Mouse (Mus musculus): Measurements from ENCODE around the gene Bglap2. TPM values are rescaled to one million over a fixed set of nuclear protein-coding genes. Genes with fewer than 3 reads are reported as not detected.
A peak's percentile ranks its signal among the peaks of the same experiment; 100 is the strongest.
"Not testable (repeated sequence)": the region's sequence is repeated elsewhere in the genome, so short reads cannot be mapped to it uniquely, and the experiment has no call there.

The Bglap2 gene
- total RNA-seq, 2 experiments from 2014 or later, result not detected

DNA sequence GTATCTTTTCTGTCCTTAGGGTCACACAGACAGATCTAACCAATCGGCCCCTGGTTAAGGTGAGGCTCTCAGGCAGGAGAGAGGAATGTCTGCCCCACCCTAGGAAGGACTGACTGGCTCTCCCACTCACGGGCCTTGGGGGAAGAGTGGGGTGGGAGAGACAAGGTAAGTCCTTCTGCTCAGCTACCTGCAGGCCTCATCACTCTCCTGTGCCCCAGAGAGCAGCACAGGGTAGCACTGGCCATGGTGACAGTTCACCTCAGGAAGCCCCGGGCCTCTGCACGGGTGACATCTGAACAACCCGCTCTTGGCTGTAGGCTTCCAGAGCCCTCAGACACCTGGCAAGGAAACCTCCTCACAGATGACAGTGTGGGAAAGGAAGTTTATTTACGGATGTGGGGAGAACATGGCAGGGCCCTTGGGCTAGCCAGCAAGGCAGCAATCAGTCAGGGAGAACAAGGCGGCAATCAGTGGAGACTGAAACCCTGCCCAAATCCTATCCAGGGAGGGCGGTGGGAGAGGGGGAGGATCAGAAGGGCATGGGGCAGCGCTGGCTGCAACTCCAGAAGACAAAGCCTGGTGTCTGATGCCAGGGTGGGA is 15.4 kb upstream of the Bglap2 start:
- DNase-seq (ENCODE audit: low spot score in 2 of 2), result no peak

DNA sequence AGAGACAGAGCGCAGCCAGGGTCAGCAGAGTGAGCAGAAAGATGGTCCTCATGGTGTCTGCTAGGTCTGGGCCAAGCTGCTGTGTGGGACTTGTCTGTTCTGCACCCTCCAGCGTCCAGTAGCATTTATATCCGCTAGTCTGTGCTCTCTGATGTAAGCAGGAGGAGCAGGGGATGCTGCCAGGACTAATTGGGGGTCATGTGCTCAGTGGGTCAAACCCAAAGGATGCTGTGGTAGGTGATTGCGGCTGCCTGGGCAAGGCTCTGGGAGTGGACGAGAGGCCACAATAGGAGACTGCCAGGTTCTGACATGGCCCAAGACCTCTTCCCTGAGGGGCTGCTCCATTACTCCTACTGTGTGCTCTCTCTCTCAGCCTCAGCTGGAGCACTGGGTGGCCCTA is 5.9 kb upstream of the Bglap2 start, which contains the start of gene Bglap:
Gene Bglap, minus strand, starts transcription at position 101 of the 400 bp plus-strand sequence.
- DNase-seq (ENCODE audit: low spot score in 2 of 2), result no peak

DNA sequence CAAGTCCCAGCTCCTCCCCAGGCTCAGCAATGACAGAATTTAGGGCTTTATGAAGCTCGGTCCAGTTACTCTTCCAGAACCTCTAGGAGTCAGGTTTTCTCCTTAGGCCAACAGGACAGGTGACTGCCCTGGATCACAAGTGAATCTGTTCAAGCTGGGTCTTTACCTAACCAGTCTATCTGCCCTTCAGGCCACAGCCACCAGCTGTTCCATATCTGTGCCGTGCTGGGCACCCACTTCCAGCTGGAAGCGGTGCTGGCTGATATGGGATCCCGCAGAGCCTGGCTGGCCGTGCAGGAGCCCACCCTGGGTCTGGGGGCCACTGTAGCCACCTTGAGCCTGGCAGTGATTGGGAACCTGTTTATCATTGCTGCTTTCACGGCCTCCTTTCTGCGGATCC is 3.9 kb upstream of the Bglap2 start:
- not testable (repeated sequence) for DNase-seq (ENCODE audit: low spot score in 2 of 2)

DNA sequence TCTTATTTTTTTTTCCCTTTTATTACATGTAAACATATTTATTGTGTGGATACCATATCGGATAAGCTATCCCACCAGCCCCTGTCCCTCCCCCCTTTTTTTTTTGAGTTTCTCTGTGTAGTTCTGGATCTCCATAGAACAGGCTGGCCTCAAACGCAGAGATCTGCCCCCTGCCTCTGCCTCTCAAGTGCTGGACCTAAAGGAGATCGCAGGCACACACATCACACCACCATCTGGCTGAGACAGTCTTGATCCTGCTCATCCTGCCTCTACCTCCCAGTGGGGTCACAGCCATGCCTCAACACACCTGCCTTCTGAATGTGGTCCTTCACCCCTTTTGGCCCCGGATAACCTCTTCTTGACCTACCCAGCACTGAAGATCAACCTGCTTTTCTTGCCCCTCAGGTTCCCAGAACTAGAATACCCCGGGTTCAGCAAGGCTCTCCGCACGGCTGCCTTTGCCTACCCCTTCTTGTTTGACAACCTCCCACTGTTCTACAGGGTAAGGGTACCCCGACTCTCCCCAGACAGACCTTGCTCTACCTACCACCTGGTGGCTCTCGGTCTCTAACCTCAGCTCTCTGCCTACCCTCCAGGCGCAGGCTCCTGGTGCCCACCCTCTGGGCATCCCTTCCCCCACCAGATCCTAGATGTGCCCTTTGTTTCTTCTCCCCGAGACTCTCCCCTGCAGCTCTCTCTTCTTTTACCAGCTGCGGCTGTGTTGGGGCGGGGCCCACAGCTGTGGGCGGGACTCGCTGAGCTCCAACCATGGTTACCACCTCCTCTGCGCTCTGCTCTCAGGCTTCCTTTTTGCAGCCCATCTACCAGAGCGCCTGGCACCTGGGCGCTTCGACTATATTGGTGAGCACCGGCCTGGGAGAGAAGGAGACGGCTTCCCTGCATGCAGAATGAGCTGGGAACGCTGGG is 3.2 kb upstream of the Bglap2 start:
- not testable (repeated sequence) for DNase-seq (ENCODE audit: low spot score in 2 of 2)

DNA sequence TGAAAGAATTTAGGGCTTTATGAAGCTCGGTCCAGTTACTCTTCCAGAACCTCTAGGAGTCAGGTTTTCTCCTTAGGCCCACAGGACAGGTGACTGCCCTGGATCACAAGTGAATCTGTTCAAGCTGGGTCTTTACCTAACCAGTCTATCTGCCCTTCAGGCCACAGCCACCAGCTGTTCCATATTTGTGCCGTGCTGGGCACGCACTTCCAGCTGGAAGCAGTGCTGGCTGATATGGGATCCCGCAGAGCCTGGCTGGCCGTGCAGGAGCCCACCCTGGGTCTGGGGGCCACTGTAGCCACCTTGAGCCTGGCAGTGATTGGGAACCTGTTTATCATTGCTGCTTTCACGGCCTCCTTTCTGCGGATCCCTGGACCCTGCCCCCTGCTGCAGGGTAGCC is 1.9 kb downstream of the Bglap2 start:
- not testable (repeated sequence) for DNase-seq (ENCODE audit: low spot score in 2 of 2)

DNA sequence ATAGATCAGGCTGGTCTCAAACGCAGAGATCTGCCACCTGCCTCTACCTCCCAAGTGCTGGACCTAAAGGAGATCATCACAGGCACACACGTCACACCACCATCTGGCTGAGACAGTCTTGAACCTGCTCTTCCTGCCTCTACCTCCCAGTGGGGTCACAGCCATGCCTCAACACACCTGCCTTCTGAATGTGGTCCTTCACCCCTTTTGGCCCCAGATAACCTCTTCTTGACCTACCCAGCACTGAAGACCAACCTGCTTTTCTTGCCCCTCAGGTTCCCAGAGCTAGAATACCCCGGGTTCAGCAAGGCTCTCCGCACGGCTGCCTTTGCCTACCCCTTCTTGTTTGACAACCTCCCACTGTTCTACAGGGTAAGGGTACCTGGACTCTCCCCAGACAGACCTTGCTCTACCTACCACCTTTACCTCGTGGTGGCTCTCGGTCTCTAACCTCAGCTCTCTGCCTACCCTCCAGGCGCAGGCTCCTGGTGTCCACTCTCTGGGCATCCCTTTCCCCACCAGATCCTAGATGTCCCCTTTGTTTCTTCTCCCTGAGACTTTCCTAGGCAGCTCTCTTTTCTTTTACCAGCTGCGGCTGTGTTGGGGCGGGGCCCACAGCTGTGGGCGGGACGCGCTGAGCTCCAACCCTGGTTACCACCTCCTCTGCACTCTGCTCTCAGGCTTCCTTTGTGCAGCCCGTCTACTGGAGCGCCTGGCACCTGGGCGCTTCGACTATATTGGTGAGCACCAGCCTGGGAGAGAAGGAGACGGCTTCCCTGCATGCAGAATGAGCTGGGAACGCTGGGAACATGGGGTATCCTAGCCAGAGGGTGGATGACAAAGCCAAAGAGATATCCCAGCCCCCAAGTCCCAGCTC is 2.5 kb downstream of the Bglap2 start:
- not testable (repeated sequence) for DNase-seq (ENCODE audit: low spot score in 2 of 2)

DNA sequence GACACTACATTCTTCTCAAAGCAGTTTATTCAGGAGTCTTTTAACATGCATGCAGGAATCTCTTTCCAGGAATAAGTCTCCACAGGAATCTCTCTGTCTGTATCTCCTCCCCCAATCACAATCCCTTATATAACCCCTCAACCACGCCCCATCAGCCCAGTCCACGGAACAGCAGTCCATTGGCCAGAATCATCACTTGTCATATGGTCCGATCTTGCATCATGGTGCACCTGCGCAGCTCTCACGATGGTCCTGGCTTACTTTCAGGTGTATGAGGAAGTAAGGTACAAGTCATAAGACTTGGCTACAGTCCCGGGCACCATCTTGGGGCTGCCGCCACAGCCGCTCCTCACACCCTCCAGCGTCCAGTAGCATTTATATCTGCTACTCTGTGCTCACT is 5.9 kb downstream of the Bglap2 start, which contains the start of gene Bglap3:
Gene Bglap3, minus strand, starts transcription at position 101 of the 400 bp plus-strand sequence.
- DNase-seq (ENCODE audit: low spot score in 2 of 2), result not testable (repeated sequence)

DNA sequence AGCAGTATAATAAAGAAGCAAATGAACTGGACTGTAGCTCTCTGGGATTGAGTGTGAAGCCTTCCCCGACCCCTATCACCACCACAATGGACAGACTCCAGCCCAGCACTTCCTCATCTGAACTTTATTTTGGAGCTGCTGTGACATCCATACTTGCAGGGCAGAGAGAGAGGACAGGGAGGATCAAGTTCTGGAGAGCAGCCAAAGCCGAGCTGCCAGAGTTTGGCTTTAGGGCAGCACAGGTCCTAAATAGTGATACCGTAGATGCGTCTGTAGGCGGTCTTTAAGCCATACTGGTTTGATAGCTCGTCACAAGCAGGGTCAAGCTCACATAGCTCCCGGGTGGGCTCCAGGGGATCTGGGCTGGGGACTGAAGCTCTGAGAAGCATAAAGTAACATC is 10.0 kb downstream of the Bglap2 start:
- DNase-seq (ENCODE audit: low spot score in 2 of 2), result not testable (repeated sequence)

DNA sequence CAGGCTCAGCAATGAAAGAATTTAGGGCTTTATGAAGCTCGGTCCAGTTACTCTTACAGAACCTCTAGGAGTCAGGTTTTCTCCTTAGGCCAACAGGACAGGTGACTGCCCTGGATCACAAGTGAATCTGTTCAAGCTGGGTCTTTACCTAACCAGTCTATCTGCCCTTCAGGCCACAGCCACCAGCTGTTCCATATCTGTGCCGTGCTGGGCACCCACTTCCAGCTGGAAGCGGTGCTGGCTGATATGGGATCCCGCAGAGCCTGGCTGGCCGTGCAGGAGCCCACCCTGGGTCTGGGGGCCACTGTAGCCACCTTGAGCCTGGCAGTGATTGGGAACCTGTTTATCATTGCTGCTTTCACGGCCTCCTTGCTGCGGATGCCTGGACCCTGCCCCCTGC is 11.0 kb downstream of the Bglap2 start:
- DNase-seq (ENCODE audit: low spot score in 2 of 2), result not testable (repeated sequence)

DNA sequence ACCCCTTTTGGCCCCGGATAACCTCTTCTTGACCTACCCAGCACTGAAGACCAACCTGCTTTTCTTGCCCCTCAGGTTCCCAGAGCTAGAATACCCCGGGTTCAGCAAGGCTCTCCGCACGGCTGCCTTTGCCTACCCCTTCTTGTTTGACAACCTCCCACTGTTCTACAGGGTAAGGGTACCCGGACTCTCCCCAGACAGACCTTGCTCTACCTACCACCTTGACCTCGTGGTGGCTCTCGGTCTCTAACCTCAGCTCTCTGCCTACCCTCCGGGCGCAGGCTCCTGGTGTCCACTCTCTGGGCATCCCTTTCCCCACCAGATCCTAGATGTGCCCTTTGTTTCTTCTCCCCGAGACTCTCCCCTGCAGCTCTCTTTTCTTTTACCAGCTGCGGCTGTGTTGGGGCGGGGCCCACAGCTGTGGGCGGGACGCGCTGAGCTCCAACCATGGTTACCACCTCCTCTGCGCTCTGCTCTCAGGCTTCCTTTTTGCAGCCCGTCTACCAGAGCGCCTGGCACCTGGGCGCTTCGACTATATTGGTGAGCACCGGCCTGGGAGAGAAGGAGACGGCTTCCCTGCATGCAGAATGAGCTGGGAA is 11.6 kb downstream of the Bglap2 start:
- peak in 1 of 2 experiments; percentile 73 for DNase-seq (ENCODE audit: low spot score in 2 of 2)

DNA sequence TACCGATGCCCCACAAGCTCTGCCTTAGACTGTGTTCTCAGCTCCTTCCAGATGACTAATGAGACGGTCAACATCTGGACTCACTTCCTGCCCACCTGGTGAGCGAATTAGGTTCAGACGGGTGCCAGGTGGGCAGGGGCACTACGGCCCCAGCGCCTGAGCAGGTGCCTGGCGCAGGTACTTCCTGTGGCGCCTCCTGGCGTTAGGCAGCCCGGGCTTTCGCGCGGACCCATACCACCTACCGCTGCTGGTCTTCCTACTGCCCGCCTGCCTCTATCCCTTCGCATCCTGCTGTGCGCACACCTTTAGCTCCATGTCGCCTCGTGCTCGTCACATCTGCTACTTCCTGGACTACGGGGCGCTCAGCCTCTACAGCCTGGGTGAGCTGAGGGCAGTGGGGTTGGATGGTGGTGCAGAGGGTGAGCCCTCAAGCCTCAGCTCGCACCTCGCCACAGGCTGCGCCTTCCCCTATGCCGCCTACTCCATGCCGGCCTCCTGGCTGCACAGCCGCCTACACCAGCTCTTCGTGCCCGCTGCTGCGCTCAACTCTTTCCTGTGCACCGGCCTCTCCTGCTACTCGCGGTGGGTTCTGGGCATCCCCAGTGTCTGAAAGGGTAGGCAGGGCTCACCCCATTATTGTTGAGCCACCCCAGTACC is 12.7 kb downstream of the Bglap2 start:
- peak in 1 of 2 experiments; percentile 39 for DNase-seq (ENCODE audit: low spot score in 2 of 2)

DNA sequence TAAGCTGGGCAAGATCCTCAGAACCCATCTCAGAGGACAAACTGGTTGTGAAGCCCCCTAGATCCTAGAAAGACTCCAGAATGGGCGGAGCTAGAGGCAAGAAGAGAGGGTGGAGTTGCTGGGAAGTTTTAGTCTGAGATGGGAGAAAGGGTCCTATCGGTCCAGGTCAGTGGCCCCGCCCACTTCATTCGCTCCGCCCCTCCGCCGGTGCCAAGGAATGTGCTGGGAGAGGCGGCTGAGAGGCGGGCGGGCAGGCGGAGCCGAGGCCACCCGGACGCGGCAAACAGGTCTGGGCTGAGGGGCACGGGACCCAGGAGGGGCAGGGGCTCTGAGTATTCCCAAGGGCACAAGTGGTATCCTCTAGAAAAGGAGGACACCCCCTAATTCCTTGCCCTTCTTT is 14.2 kb downstream of the Bglap2 start, which contains the start of gene Paqr6:
Gene Paqr6, plus strand, starts transcription at position 248 of the 400 bp plus-strand sequence.
- DNase-seq (ENCODE audit: low spot score in 2 of 2), result peak in 1 of 2 experiments; percentile 44

DNA sequence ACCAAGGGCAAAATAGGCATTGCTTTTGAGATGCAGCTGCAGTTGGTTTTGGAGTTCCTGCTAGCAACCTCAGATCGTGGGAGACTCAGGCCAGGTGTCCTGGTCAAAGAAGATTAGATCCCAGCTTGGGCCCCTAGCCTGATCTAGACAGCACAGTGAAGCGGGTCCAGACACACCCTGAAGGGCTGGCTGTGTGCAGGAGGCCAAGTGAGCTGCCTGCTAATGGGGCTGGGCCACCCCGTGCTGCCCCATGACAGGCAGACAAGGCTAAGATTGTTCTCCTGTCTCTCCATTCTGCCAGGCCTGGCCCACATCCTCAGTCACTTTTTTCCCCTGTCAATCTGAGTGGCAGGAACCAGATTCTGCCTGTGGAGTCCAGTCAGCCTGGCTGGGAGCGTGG is 14.8 kb downstream of the Bglap2 start:
- DNase-seq (ENCODE audit: low spot score in 2 of 2), result peak in 1 of 2 experiments; percentile 61

DNA sequence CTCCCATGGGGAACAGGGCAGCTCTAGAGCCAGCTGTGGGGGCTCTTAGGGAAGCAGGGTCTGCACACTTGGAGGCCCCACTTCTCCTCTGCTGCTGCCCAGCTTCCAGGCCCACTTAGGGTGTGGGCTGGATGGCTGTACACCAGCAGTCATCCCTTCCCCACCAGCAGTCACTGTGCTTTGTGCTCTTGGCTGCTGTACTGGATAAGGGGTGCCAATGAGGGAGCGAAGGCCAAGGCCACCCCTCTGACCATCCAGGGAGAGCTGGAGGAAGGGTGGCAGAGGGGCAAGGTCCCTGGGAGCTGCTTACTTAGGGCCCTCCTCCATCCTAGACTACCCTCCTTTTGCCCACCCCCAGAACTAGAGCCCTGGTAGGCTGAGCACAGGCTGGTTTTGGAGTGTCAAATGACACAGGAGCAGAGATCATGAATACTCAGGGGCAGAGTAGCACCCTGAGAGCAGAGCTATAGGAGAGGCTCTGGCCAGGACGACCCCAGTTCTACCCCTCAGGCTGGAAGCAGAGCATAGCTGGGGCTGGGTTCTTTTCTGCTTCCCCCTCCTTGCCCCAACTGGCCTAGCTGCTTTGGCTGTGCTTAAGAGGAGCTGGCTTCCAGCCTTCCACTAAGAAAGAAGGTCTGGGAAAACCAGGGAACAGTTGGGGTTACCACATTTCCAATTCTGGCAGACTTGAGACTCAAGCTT is 16.7 kb downstream of the Bglap2 start:
- peak in 1 of 2 experiments; percentile 34 for DNase-seq (ENCODE audit: low spot score in 2 of 2)

DNA sequence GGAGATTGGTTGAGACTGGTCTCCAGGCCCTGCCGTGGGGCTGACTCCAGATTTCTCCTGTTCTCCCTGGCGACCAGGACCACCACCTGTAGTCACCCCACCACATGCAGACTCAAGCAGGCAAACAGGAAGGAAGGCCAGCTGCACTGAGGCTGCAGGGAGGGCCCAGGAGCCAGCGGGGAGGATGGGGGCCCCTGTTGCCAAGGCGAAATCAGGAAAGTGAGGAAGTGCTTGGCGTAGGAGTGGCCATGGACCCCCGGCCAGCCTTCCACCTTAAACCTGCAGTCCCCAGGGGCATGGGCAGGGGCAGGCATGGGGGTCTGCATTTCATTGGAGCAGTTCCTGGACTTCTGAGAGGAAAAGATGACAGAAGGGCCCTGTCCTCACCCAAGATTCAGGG is 17.4 kb downstream of the Bglap2 start:
- DNase-seq (ENCODE audit: low spot score in 2 of 2), result no peak

DNA sequence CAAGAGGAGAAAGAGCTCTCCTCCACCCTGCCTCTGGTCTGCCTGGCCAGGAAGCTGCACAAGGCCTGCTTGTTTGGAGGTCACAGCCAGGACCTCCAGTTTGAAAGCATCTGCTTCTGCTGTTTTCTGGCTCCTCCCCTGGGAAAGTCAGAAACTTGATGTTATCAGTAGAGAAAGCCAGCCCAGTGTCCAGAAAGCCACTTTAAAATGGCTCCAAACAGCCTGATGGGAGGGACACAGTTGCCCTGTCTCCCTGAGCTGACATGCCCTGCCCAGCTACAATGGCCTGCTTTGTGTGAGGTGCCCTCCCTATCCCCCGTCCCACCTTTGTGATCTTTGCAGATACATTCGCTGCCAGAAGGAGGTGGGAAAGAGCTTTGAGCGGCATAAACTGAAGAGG is 18.5 kb downstream of the Bglap2 start:
- no peak for DNase-seq (ENCODE audit: low spot score in 2 of 2)

DNA sequence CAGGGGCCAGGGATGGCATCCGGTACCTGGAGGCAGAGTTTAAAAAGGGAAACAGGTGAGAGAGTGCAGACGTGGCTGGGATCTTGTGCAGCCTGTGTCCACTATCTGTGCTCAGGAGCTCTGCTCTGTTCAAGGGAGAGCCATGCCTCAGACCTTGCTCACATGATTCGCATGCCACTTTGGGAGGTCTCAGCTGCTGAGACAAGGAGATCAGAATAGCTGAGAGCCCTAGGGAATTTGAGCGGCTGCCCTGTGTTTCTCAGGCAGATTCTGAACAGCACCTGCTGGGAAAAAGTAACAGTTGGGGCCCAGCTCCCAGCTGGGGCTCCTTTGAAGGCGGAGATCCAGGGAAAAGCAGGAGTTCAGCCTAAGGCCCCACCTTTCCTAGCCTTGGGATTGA is 18.9 kb downstream of the Bglap2 start:
- DNase-seq (ENCODE audit: low spot score in 2 of 2), result no peak

DNA sequence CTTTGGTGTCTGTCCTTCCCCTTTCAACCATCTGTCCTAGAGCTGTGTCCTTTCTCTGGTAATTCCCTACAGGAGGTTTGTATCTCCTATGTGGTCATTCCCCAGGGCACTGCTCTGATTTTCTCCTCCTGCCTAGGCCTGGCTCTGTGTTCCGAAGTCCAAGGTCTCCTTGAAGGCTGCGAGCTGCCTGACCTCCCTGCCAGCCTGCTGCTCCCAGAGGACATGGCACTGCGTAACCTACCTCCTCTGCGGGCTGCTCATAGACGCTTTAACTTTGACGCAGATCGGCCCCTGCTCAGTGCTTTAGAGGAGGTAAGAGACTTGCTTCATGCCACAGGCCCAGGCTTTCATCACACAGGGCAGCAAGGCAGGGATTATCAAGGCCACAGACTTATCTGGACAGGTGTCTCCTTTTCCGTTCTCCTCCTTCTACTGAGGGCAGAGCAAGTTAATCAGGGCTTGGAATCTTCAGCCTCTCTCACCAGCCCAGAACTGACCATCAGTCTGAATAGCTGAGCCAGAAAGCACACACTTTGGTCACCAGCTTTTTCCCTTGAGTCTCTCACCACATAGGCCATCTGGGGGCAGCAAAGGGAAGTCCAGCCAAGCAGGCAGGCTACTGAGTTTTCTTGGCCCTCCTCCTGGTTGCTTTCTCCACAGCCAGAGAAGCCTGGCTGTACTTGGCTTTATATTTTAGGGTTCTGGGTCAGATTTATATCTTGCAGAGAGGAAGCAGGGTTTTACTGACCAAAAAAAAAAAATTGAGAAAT is 23.9 kb downstream of the Bglap2 start:
- DNase-seq (ENCODE audit: low spot score in 2 of 2), result no peak

DNA sequence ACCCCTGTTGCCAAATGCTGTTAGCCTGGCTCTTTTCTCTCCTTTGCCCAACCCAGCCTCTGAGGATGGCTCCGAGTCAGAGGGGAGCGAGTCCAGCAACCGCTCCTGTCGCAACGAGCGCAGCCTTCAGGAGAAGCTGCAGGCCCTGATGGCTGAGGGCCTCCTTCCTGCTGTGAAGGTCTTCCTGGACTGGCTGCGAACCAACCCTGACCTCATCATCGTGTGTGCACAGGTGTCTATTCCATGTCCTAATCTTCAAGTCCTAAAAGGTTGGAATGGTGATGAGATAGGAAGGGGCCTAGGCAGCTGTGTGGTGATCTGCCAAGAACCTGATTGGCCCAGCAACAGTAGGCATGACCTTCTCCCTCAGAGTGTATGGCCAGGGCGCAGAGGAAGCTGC is 25.6 kb downstream of the Bglap2 start:
- no peak for DNase-seq (ENCODE audit: low spot score in 2 of 2)

Measured in layer of hippocampus, adult 18-20 months (tissue).